Mouse (Mus musculus) R1 (cell line): Measurements from ENCODE around the gene Pdzd7.
"Not testable (repeated sequence)": the region's sequence is repeated elsewhere in the genome, so short reads cannot be mapped to it uniquely, and the experiment has no call there.

Experiments
- DNase-seq: peaks from one replicate; pipeline ENCODE4 v3.0.0-alpha.2; 2018; ENCODE audit warnings: low read depth, low spot score

Gene Pdzd7

GRCm38 (mm10) chr19:45058841-45059240 lies 13.3 kb upstream of the Pdzd7 start:
- DNase-seq = no peak

DNA sequence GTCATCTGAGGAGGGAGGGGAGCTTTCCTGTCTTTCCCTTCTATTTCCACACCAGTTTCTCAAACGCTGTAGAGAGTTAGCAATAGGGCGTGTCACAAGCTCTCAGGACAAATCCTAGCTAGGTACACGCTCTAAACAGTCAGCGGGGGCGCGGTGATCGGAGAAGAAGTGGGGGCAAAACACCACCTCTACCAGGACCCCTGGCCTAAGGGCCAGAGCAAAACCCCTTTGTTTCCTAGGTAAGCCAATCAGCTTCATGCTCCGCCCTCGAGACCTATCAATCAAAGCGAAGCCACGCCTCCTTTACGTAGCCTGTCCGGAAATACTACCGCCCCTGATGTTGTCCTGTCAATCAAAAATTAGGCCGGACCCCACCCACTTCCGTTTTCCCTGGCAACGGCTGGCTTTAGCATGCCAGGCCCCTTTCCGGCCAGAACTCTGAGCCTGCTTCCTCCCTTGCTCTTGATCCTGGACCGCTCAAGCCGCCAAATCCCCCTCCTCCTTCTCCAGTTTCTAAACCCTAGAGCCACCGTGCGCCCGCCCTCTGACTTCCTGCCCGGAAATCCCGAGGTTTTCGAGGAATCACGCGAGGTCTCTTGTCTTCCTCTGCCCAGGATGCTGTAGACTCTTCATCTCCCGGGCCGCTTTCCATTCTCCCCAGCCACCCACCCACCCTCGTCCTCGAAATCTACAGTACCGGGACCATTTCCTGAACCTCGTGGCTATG lies 12.8 kb upstream of the Pdzd7 start:
- DNase-seq = peak; percentile 99

- no peak for DNase-seq
These were observed 12.2 kb upstream of the Pdzd7 start for GRCm38 (mm10) chr19:45057724-45058112.

GRCm38 (mm10) chr19:45056908-45057698 lies 11.6 kb upstream of the Pdzd7 start:
- DNase-seq = no peak

DNA sequence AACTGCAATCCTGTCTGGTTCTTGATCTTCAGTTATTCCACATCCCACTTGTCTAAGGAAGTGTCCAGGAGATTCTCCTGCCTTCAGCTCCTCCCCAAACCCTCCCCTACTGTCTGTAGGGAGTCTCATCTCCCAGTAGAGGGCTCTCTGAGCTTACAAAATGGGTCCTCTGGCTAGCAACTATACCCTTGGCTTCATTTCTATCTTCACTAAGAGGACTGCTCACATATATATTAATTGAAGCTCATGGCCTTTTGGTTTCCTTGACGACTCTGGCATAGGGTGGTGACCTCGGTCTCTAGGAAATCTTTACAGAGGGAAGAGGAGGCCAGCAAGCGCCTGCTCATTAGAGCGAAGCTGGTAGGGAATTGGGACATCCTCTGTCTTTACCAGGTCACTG lies 10.8 kb upstream of the Pdzd7 start:
- DNase-seq = peak; percentile 75

- no peak for DNase-seq
These were observed 9.6 kb upstream of the Pdzd7 start for GRCm38 (mm10) chr19:45054892-45055690.

GRCm38 (mm10) chr19:45053451-45053850 lies 7.9 kb upstream of the Pdzd7 start:
- no peak for DNase-seq

DNA sequence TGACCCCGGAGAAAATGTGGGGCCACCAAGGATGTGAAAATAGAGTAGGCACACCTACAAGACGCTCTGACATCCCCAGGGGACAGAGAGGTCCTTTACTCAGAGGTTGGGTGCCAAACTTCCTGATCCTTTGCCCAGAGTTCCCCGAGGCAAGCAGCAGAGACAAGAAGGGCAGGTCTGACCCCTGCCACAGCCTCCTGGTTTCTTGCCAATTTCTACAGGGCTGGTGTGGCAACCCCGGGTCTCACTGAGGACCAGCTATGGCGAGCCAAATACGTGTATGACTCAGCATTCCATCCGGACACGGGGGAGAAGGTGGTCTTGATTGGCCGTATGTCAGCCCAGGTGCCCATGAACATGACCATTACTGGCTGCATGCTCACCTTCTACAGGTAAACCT lies 4.0 kb upstream of the Pdzd7 start:
- DNase-seq = no peak

DNA sequence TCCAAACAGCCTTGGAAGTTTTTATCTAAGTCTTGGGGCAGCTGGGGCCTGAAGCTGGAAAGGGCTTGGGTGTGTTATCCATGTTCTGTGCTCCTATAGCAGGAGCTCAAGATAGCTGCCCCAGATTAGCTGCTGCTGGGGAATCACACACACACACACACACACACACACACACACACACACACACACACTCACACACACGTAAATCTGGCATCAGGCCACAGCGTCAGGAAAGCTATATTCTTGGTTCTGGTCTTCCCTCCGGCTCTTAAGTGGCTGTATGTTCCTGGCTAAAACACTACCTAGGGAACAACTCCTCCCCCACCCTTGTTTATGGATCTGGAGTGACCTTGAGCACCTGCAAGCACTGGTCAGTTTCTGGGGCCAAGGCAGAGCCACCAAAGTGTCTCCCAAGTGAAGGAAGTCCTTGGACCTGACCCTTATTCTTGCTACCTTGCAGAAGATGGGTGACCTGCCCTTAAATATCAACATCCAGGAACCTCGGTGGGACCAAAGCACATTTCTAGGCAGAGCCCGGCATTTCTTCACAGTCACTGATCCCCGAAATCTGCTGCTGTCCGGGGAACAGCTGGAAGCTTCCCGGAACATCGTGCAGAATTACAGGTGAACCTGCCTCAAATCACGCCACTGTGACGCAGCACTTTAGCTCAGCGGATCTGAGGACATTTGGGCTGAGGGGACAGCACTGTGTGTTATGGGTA lies 3.3 kb upstream of the Pdzd7 start:
- DNase-seq = no peak

DNA sequence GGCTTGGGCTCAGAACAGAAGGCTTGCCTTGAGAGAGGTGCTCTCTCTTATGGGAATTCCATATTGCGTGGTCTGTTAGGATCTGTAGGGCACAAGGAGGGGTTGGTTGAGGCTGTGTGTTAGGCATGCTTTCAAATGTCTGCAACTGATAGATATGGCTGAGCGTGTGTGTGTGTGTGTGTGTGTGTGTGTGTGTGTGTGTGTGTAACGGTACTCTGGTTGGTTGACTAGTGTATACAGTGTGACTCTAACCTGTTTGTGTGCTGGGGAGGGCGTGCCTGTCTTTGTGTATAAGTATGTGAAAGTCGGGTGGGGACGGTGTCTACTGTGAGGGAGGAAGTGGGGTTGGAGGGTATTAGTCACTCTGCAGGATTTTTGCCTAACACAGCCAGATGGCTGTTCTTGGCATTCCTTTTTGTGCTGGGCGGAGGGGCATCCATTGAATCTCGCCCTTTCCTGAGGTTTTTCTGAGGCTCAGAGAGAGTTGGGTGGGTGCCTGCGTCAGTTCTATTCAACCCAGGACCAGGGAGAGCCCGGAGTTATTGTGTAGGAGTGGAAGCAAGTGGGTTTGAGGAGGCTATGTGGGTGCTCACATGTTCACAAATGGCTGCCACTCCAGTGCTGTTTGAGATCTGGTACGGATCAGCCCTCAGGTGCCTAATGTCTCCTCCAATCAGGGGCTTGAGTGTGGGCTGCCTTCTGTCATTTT lies 2.6 kb upstream of the Pdzd7 start:
- DNase-seq = peak; percentile 77

- peak; percentile 91 for DNase-seq
These were observed 2.0 kb upstream of the Pdzd7 start, which contains the start of gene Sfxn3 for GRCm38 (mm10) chr19:45047417-45047934. Sfxn3 (plus strand) TSS chr19:45047503.

- peak; percentile 89 for DNase-seq
These were observed 1.2 kb upstream of the Pdzd7 start for GRCm38 (mm10) chr19:45046523-45047321.

DNA sequence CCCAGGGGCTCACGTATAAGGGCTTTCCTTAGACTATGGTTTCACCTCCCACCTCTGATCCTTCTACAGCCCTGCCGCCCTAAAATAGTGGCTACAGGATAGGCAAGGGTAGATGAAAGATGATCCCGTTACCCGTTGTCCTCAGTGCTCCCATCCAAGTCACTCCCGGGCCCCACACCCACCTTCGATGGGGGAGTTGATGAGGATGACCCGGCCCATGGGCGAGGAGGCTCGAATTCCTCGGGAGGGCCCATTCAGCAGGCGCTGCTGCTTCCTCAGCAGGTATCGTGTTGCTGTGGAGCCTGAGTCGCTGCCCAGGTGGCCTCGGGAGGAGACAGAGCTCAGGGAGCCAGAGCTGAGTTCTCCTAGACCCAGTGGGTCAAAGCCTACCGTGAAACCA lies 281 bp downstream of the Pdzd7 start:
- no peak for DNase-seq

DNA sequence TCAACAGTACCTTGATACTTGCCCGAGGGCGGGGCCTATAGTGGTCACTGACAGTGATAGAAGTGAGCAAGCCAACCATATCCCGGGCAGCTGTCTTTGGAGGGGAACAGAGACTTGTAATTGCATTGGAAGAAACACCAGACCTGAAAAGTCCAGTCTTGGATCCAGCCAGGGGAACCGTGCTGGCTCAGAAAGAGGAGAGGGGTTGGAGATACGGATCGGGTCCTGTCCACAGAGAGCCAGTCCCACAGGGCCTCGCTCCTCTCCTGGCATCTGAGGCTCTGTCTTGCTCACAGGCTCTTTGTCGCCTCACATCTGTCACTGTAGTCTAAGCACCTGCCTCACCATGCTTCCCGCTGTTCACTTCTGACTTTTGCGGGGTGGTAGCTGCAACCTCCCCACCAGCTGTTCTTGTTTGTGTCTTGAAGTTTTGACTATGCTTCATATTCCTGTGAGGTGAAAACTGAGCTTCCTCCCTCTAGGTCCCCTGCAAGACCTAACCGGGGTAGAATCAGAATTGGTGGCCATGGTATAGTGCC lies 1.1 kb downstream of the Pdzd7 start:
- DNase-seq = no peak

DNA sequence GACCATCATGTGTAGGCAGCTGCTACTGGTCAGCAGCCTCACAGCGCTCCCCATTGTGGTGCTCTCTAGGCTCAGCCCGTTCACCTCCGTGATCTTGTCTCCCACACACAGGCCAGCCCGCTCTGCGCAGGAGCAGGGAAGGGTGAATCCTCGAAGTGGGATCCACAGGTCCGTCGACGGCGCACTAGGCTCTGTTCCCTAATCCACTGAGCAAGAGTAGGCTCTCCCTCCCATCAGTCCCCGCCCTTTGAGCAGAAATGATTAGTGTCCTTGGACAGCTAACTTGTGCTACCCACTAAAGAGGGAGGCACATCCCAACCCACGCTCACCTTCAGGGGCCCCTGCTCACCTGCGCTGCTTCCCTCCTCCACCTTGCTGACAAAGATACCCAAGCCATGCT lies 5.3 kb downstream of the Pdzd7 start:
- DNase-seq = no peak

DNA sequence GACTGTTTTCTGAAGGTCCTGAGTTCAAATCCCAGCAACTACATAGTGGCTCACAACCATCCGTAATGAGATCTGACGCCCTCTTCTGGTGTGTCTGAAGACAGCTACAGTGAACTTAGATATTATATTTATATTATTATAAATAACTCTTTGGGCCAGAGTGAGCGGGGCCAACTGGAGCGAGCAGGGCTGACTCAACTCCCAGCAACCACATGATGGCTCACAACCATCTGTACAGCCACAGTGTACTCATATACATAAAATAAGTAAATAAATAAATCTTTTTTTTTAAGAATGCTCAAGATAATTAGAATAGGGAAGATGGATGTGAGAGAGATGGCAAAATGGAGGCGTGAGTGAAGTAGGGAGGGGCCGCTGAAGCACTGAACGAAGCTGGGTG lies 7.3 kb downstream of the Pdzd7 start:
- DNase-seq = not testable (repeated sequence)

- peak; percentile 74 for DNase-seq
These were observed 8.7 kb downstream of the Pdzd7 start for GRCm38 (mm10) chr19:45036867-45037266.

DNA sequence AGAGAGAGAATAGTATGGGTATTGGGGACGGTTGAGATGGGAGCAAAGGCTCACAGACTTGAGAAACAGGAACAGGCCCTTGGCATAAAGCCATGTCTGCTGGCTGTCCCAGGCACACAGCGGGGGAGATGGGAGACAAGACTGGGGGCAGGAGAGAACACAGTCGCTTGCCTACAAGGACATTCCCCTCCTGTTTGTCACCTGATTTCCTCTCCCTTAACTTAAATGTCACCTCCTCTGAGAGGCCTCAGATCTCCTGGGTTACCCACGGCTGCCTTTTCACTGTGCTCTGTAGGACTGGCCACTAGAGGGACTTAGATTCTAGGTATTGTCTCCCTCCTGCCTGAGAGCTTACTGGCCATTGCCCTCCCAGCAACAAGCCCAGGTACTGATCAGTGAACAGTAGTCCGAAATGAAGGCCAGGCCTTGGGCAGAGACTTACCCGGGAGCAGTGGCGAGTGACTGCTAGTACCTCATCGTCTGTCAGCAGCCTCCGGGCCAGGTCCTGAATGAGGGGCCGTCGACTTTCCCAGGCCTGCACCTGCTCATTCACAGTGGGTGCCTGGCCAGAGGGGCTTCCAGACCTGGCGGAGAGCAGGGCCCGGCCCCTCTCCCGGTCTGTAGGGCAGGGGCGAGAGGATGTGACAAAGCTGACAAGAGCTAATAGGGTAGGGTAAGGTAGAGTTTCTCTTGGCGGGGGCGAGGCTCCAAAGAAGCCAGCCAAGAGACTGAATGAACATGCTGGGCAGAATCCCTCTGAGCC lies 12.8 kb downstream of the Pdzd7 start:
- peak; percentile 50 for DNase-seq

GRCm38 (mm10) chr19:45031780-45032179 lies 13.7 kb downstream of the Pdzd7 start:
- DNase-seq = peak; percentile 83
